24 mouse cellular contexts compared by ENCODE assay signal in genomic region chr7:112750101-112750500, GRCm38 (mm10).
"Had no signal": no experiment of that assay in that cellular context is flagged by ENCODE, and none has a peak within 500 bp of the region (broad histone marks: within the 10 kb centered on the region; RNA-seq: fewer than 3 reads in every experiment).

No protein-coding gene starts in this region.

- H3K27ac ChIP-seq: embryonic facial prominence, embryonic 10.5 days; embryonic facial prominence, embryonic 12.5 days; embryonic facial prominence, embryonic 13.5 days; embryonic facial prominence, embryonic 15.5 days; forebrain, embryonic 10.5 days; forebrain, embryonic 12.5 days; forebrain, embryonic 13.5 days; forebrain, embryonic 15.5 days; heart, adult 2 months; heart, embryonic 10.5 days had no signal

- DNase-seq: cerebellum, adult 2 months; cerebellum, adult 8-10 months; cerebellum, adult 9-10 months; cerebellum, adult 9-11 months; cerebellum, postnatal 10 days; cerebellum, postnatal 14 days; cerebellum, postnatal 25 days; cerebellum, postnatal 36 days; embryo, embryonic 11 days; forebrain, postnatal 0 days; gastrocnemius, postnatal 14 days; gastrocnemius, postnatal 36 days; heart, adult 18-20 months; heart, adult 2 months had no signal

- H3K4me3 ChIP-seq: embryonic facial prominence, embryonic 10.5 days; embryonic facial prominence, embryonic 12.5 days; embryonic facial prominence, embryonic 13.5 days; embryonic facial prominence, embryonic 15.5 days; erythroblast, embryonic 14.5 days; forebrain, embryonic 10.5 days; forebrain, embryonic 12.5 days; forebrain, embryonic 13.5 days; forebrain, embryonic 15.5 days; heart, adult 2 months; heart, embryonic 10.5 days had no signal
